Mouse (Mus musculus): Measurements from ENCODE around the gene Sgk1.

DNA sequence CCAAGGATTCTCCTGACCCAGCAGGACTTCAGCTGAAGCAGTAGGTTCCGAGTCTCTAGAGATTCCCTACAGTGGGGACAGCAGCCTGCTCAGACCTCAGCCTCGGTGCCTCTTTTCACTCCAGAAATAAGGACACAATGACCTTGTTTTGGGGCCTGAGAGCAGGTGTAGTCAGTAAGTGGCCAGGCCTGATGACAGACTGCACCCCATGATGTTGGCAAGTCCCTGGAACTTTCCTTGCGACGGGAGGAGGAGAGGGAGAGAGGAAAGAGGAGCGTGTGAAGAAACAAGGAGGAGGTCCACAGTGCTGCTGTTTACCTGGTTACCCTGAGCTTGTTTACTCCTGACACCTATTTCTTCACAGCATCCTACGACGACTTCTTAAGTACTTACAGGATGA is 9.5 kb downstream of the Sgk1 start:
- TF ChIP-seq CHD2 (IDR thresholded peaks at IDR 0.05; ENCODE audit: low read length), result no peak
- TF ChIP-seq CTCF (conservative IDR thresholded peaks at IDR 0.05 in 1 of 2, IDR thresholded peaks at IDR 0.05 in 1 of 2; ENCODE audit: low read depth in 2 of 2, low read length in 2 of 2), result no peak
- no peak for TF ChIP-seq EP300 (IDR thresholded peaks at IDR 0.05; ENCODE audit: low read length)
- no peak for TF ChIP-seq POLR2A (IDR thresholded peaks at IDR 0.05; ENCODE audit: low read depth, low read length)
- TF ChIP-seq USF1 (IDR thresholded peaks at IDR 0.05; ENCODE audit: low read depth, low read length), result no peak
- TF ChIP-seq GABPA (IDR thresholded peaks at IDR 0.05; ENCODE audit: insufficient replicate concordance, low read depth, low read length), result no peak
- no peak for TF ChIP-seq USF2 (conservative IDR thresholded peaks at IDR 0.05; ENCODE audit: low read depth, low read length)
- TF ChIP-seq ZNF384 (IDR thresholded peaks at IDR 0.05; ENCODE audit: low read depth, low read length), result no peak
- no peak for TF ChIP-seq ELF1 (IDR thresholded peaks at IDR 0.05; ENCODE audit: low read depth, low read length)
- TF ChIP-seq POLR2AphosphoS2 (IDR thresholded peaks at IDR 0.05; ENCODE audit: low read depth, low read length), result no peak
- TF ChIP-seq TCF12 (IDR thresholded peaks at IDR 0.05; ENCODE audit: low read depth, low read length), result no peak
- no peak for TF ChIP-seq ZKSCAN1 (IDR thresholded peaks at IDR 0.05; ENCODE audit: borderline replicate concordance, low read depth, low read length)
- no peak for TF ChIP-seq MAFK (IDR thresholded peaks at IDR 0.05; ENCODE audit: insufficient replicate concordance, low read length)
- TF ChIP-seq BHLHE40 (IDR thresholded peaks at IDR 0.05; ENCODE audit: low read depth, low read length), result no peak

Measured in CH12.LX (cell line).